Mouse (Mus musculus) forebrain, embryonic 10.5 days (tissue): ENCODE results near the gene Olfr1272. TPM values are rescaled to one million over a fixed set of nuclear protein-coding genes. Genes with fewer than 3 reads are reported as not detected.
"Not testable (repeated sequence)": the region's sequence is repeated elsewhere in the genome, so short reads cannot be mapped to it uniquely, and the experiment has no call there.

Source experiments
- DNase-seq: peaks from one replicate; pipeline ENCODE4 v3.0.0-alpha.2; 2017; ENCODE audit warnings: low spot score; ENCODE audit errors: extremely low spot score
- H3K27ac ChIP-seq: fragments of 300-500 bp; sonication (generic); 2 replicates; pipeline ENCODE4 v1.5.1; 2016; ENCODE audit warnings: mild to moderate bottlenecking
- H3K27me3 ChIP-seq: fragments of 300-500 bp; sonication (generic); 2 replicates; pipeline ENCODE4 v1.6.1; 2016; ENCODE audit warnings: mild to moderate bottlenecking; ENCODE audit not compliant: poor library complexity, severe bottlenecking
- H3K36me3 ChIP-seq: fragments of 300-500 bp; sonication (generic); replicated peaks from 2 replicates; pipeline ENCODE4 v1.6.1; 2016; ENCODE audit warnings: mild to moderate bottlenecking, moderate library complexity
- H3K4me1 ChIP-seq: fragments of 300-500 bp; sonication (generic); 2 replicates; pipeline ENCODE4 v1.6.1; 2016
- H3K4me3 ChIP-seq: fragments of 300-500 bp; sonication (generic); 2 replicates; pipeline ENCODE4 v1.5.1; 2016; ENCODE audit warnings: mild to moderate bottlenecking, moderate library complexity
- H3K9me3 ChIP-seq: fragments of 300-500 bp; sonication (generic); 2 replicates; pipeline ENCODE4 v1.6.1; 2016; ENCODE audit warnings: mild to moderate bottlenecking, moderate library complexity
- WGBS: fragments of 180-500 bp; shearing (Covaris S2); methylation state at CpG from one replicate; pipeline ENCODE4 v1.1.7; 2016; 5-methylcytosine and 5-hydroxymethylcytosine counted together
- polyA plus RNA-seq: library from polyadenylated mRNA; unstranded; fragments of >200 nt; fragmentation: Nextera tagmentation; extraction: Ambion mirVana; gene quantifications from 2 replicates; pipeline ENCODE4 v1.2.1, GENCODE M21; 2016

Olfr1272 gene
- polyA plus RNA-seq: not detected in 2 replicates

- WGBS: 83% methylated on average over 6 of the region's 6 CpGs
- Histone ChIP-seq H3K4me3 (no peak within 1 kb of the TSS), H3K36me3 (no peaks in the 10 kb centered on the region), H3K27ac (no peak within 1 kb of the TSS), H3K27me3 (no peaks in the 10 kb centered on the region), H3K4me1 (no peaks in the 10 kb centered on the region), H3K9me3 (no peaks in the 10 kb centered on the region)
- DNase-seq: no peak
Measured at GRCm38 (mm10) chr2:90292741-90293140, at the start of gene Olfr1272. Olfr1272 (minus strand) TSS chr2:90292841.

- H3K4me3 ChIP-seq, H3K36me3 ChIP-seq, H3K4me1 ChIP-seq, DNase-seq, H3K27ac ChIP-seq, H3K27me3 ChIP-seq, H3K9me3 ChIP-seq: not testable (repeated sequence)
- WGBS: no CpG with 5 or more reads among the region's 6 CpGs
Measured at GRCm38 (mm10) chr2:90321900-90322299, 29.3 kb upstream of the Olfr1272 start, which contains the start of gene Gm13769. Gm13769 (plus strand) TSS chr2:90322200.

GRCm38 (mm10) chr2:90270932-90271331 is 21.7 kb downstream of the Olfr1272 start, which contains the start of gene Olfr1271:
Olfr1271 (minus strand) TSS chr2:90271032.
- 94% methylated on average over 2 of the region's 2 CpGs for WGBS
- H3K4me1 ChIP-seq: no peaks in the 10 kb centered on the region

GRCm38 (mm10) chr2:90257492-90257891 is 35.1 kb downstream of the Olfr1272 start, which contains the start of gene Olfr142:
Olfr142 (minus strand) TSS chr2:90257592.
- Histone ChIP-seq H3K27me3 (no peaks in the 10 kb centered on the region), H3K4me3 (no peak within 1 kb of the TSS), H3K4me1 (no peaks in the 10 kb centered on the region), H3K27ac (no peak within 1 kb of the TSS), H3K36me3 (no peaks in the 10 kb centered on the region), H3K9me3 (no peaks in the 10 kb centered on the region)
- no peak for DNase-seq
- 93% methylated on average over 4 of the region's 4 CpGs for WGBS

More at GRCm38 (mm10) chr2:90270932-90271331, 21.7 kb downstream of the Olfr1272 start, which contains the start of gene Olfr1271:
- Histone ChIP-seq H3K9me3 (no peaks in the 10 kb centered on the region), H3K27me3 (no peaks in the 10 kb centered on the region), H3K27ac (no peak within 1 kb of the TSS), H3K4me3 (no peak within 1 kb of the TSS), H3K36me3 (no peaks in the 10 kb centered on the region)
- no peak for DNase-seq

Other genes starting within 250 kb of the Olfr1272 start
- not detected in 2 replicates for gene Olfr140, start 229.2 kb downstream of the Olfr1272 start, polyA plus RNA-seq
- not detected in 2 replicates for gene Olfr1269, start 171.4 kb downstream of the Olfr1272 start, polyA plus RNA-seq
- not detected in 2 replicates for gene Olfr32, start 150.5 kb downstream of the Olfr1272 start, polyA plus RNA-seq
- not detected in 2 replicates for gene Olfr1270, start 139.8 kb downstream of the Olfr1272 start, polyA plus RNA-seq
- gene Olfr1506, start 68.3 kb downstream of the Olfr1272 start, polyA plus RNA-seq: not detected in 2 replicates
- not detected in 2 replicates for gene Olfr142, start 35.2 kb downstream of the Olfr1272 start, polyA plus RNA-seq
- gene Olfr1271, start 21.8 kb downstream of the Olfr1272 start, polyA plus RNA-seq: not detected in 2 replicates
- gene Gm13769, start 29.4 kb upstream of the Olfr1272 start, polyA plus RNA-seq: 0.06 TPM in 1 of 2 replicates, not detected in the other
- not detected in 2 replicates for gene Olfr1274-ps, start 105.8 kb upstream of the Olfr1272 start, polyA plus RNA-seq